8 mouse cellular contexts compared by ENCODE assay signal in the genomic region with DNA sequence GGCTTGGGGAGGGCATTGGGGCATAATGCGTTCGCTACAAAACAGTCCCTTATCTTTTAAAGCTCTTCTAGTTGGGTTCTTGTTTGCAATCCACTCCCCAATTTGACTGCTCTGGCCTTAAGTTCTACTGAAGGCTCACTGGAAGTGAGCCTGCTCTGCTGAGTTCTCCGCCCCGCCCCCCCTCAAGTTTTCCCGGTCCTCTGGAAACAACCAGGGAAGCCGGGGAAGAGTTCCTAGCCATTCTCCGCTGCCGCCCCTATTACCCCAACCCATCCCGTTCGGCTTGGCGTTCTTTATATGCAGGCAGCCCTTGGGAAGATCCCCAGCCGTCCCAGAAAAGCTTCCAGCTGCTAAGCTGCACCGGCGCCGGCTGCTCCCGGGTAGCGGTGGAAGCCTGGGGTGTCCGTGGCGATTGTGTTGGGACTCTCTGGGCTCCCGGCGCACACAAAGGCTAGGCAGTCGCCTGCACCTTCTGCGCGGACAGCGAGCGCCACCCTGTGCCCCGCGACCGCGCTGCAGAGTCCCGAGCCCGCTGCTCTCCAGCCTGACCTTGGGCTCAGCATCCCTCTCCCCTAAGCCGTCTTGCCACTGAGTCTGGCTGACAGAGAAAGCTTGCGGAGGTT. TPM values are rescaled to one million over a fixed set of nuclear protein-coding genes. Genes with fewer than 3 reads are reported as not detected.
DNase-seq lines count a peak whose midpoint lies in the region; ATAC-seq and TF ChIP-seq lines count a peak whose summit lies in the region.

No protein-coding gene starts in this region.

- peak; percentile 99 for ATAC-seq in common myeloid progenitor, adult 5-6 weeks (replicated peaks; ENCODE audit: low read depth, poor library complexity, severe bottlenecking)
- ATAC-seq in heart, embryonic 12.5 days (ENCODE audit: insufficient number of reproducible peaks, low FRiP score), result peak; percentile 89
- ATAC-seq in kidney, embryonic 15.5 days (replicated peaks; ENCODE audit: low FRiP score), result peak; percentile 98
- peak; percentile 56; the same call in 1 of the 2 replicates for ATAC-seq in liver, embryonic 14.5 days (ENCODE audit: insufficient read depth)

- H3K9me3 ChIP-seq in heart, embryonic 12.5 days (replicated peaks), result no peaks in the 10 kb centered on the region
- no peaks in the 10 kb centered on the region for H3K9me3 ChIP-seq in kidney, embryonic 15.5 days (replicated peaks)
- H3K9me3 ChIP-seq in liver, embryonic 14.5 days (ENCODE audit: control insufficient read depth, low read length), result no peaks in the 10 kb centered on the region

- H3K4me3 ChIP-seq in heart, embryonic 12.5 days, result peak overlapping the region; percentile 61
- H3K4me3 ChIP-seq in kidney, embryonic 15.5 days (replicated peaks), result peak overlapping the region; percentile 44
- H3K4me3 ChIP-seq in liver, embryonic 14.5 days (ENCODE audit: insufficient read depth in 1 of 2, low read depth in 2 of 2, low read length in 2 of 2), result peak overlapping the region; percentile 18 to 32; a peak in 3 of 4 replicates

- peak; percentile 80 for TF ChIP-seq CTCF in liver, embryonic 14.5 days (IDR thresholded peaks at IDR 0.05; ENCODE audit: low read depth)

- H3K27me3 ChIP-seq in heart, embryonic 12.5 days (replicated peaks), result peaks cover 30% of the 10 kb centered on the region
- peaks cover 83% of the 10 kb centered on the region for H3K27me3 ChIP-seq in kidney, embryonic 15.5 days
- H3K27me3 ChIP-seq in liver, embryonic 14.5 days (ENCODE audit: control insufficient read depth, insufficient read depth, low read length), result peaks cover 56% of the 10 kb centered on the region

- no peak overlapping the region for H3K27ac ChIP-seq in heart, embryonic 12.5 days (ENCODE audit: poor library complexity, severe bottlenecking)
- H3K27ac ChIP-seq in kidney, embryonic 15.5 days, result no peak overlapping the region
- H3K27ac ChIP-seq in liver, embryonic 14.5 days, result no peak overlapping the region

- H3K9ac ChIP-seq in heart, embryonic 12.5 days, result peak overlapping the region; percentile 57; the same call in 1 of the 2 replicates
- 0 out of 2 replicates have a peak overlapping the region, but pooled peaks have one; percentile 24 for H3K9ac ChIP-seq in kidney, embryonic 15.5 days
- no peak overlapping the region for H3K9ac ChIP-seq in liver, embryonic 14.5 days (replicated peaks)

- under 1% methylated on average over 34 of the region's 34 CpGs for WGBS in heart, embryonic 12.5 days
- under 1% methylated on average over 34 of the region's 34 CpGs for WGBS in kidney, embryonic 15.5 days
- under 1% methylated on average over 34 of the region's 34 CpGs for WGBS in liver, embryonic 14.5 days (ENCODE audit: insufficient replicate concordance)

- H3K36me3 ChIP-seq in heart, embryonic 12.5 days, result no peaks in the 10 kb centered on the region
- H3K36me3 ChIP-seq in kidney, embryonic 15.5 days, result no peaks in the 10 kb centered on the region
- H3K36me3 ChIP-seq in liver, embryonic 14.5 days (replicated peaks; ENCODE audit: control insufficient read depth, insufficient read depth, low read depth), result no peaks in the 10 kb centered on the region

- peak overlapping the region; percentile 90 for H3K4me2 ChIP-seq in heart, embryonic 12.5 days
- peak overlapping the region; percentile 73 for H3K4me2 ChIP-seq in kidney, embryonic 15.5 days
- peak overlapping the region; percentile 31 for H3K4me2 ChIP-seq in liver, embryonic 14.5 days (ENCODE audit: low read depth)

- H3K4me1 ChIP-seq in heart, embryonic 12.5 days (replicated peaks), result 0 out of 2 replicates have a peak, but pooled peaks cover 3% of the 10 kb centered on the region
- H3K4me1 ChIP-seq in kidney, embryonic 15.5 days, result peaks cover 9% of the 10 kb centered on the region
- H3K4me1 ChIP-seq in liver, embryonic 14.5 days (replicated peaks; ENCODE audit: control insufficient read depth in 2 of 2, insufficient read depth in 2 of 2, low read length in 1 of 2), result no peaks in the 10 kb centered on the region

- DNase-seq in 3134 (ENCODE audit: extremely low read depth, insufficient read length, low spot score) (peak; percentile 58), WW6 (ENCODE audit: low read depth, low spot score) (peak; percentile 70)
- DNase-seq in liver, embryonic 14.5 days (ENCODE audit: low read depth in 3 of 3, low spot score in 3 of 3), result no peak
- DNase-seq in neural tube, embryonic 10.5 days (ENCODE audit: extremely low spot score, low spot score), result peak; percentile 89
- peak; percentile 36 for DNase-seq in thymus, postnatal 25 days

- TF ChIP-seq EP300 in liver, embryonic 14.5 days (IDR thresholded peaks at IDR 0.05; ENCODE audit: low read depth), result no peak

RNA-seq across cellular contexts. Expression of a gene that starts 8.8 kb away (rescaled TPM):
- not detected in 2 replicates for total RNA-seq in common myeloid progenitor, adult 5-6 weeks (2017)
- 0.05 TPM in 2 replicates for polyA plus RNA-seq in heart, embryonic 12.5 days (2016; fragmentation: Nextera tagmentation; extraction: Ambion mirVana)
- not detected in 2 replicates for polyA plus RNA-seq in kidney, embryonic 15.5 days (2015; fragmentation: Nextera tagmentation; extraction: Ambion mirVana)
- polyA plus RNA-seq in liver, embryonic 14.5 days (2012; rRNA removed), result 0.01 TPM in 2 replicates
- polyA plus RNA-seq in liver, embryonic 14.5 days (2014; fragmentation: Nextera tagmentation; extraction: Ambion mirVana), result not detected in 2 replicates

Comparison
In these comparisons a context has a peak if more than half of its experiments do, and no peak if none do; other contexts are left out.
1. DNase-seq: peak in 3134 (single experiment), WW6 (single experiment), neural tube, embryonic 10.5 days (single experiment) and thymus, postnatal 25 days (single experiment); none in liver, embryonic 14.5 days (0 of 3).
2. H3K4me2 ChIP-seq: peak in every context shown above with its lines; median percentile 90 in heart, embryonic 12.5 days; 73 in kidney, embryonic 15.5 days; 31 in liver, embryonic 14.5 days.
3. Peak in every context shown above with its lines, with median percentiles within 50 percentile points of each other: ATAC-seq and H3K4me3 ChIP-seq.